Mouse (Mus musculus) heart, postnatal 0 days (tissue): Measurements from ENCODE around the gene Nuak2. TPM values are rescaled to one million over a fixed set of nuclear protein-coding genes. Genes with fewer than 3 reads are reported as not detected.
A peak's percentile ranks its signal among the peaks of the same experiment; 100 is the strongest.

ENCODE experiments used
- ATAC-seq: fragments of 200-750 bp; cut with Nextera tagmentation; 2 replicates; pipeline ENCODE4 v1.8.0; 2017; ENCODE audit warnings: low read depth, moderate number of reproducible peaks, moderate library complexity; ENCODE audit not compliant: insufficient read depth
- DNase-seq: peaks from one replicate; pipeline ENCODE4 v3.0.0-alpha.2; 2016; ENCODE audit warnings: low spot score
- H3K27ac ChIP-seq: fragments of 300-500 bp; sonication (generic); 2 replicates; pipeline ENCODE4 v1.5.1; 2014; ENCODE audit warnings: low read depth, mild to moderate bottlenecking
- H3K27me3 ChIP-seq: fragments of 300-500 bp; sonication (generic); 2 replicates; pipeline ENCODE4 v1.6.1; 2014; ENCODE audit warnings: low read length, mixed read lengths; ENCODE audit not compliant: control insufficient read depth, insufficient read depth
- H3K36me3 ChIP-seq: fragments of 300-500 bp; sonication (generic); replicated peaks from 2 replicates; pipeline ENCODE4 v1.6.1; 2014; ENCODE audit warnings: low read length, mixed read lengths; ENCODE audit not compliant: control insufficient read depth, insufficient read depth
- H3K4me1 ChIP-seq: fragments of 300-500 bp; sonication (generic); 2 replicates; pipeline ENCODE4 v1.6.1; 2014; ENCODE audit warnings: antibody characterized with exemption; ENCODE audit not compliant: control insufficient read depth, insufficient read depth
- H3K4me2 ChIP-seq: fragments of 300-500 bp; sonication (generic); 2 replicates; pipeline ENCODE4 v1.6.1; 2014; ENCODE audit warnings: low read depth, mild to moderate bottlenecking, low read length, moderate library complexity
- H3K4me3 ChIP-seq: fragments of 300-500 bp; sonication (generic); 2 replicates; pipeline ENCODE4 v1.5.1; 2014; ENCODE audit warnings: low read depth, low read length
- H3K9ac ChIP-seq: fragments of 300-500 bp; sonication (generic); replicated peaks from 2 replicates; pipeline ENCODE4 v1.6.1; 2014; ENCODE audit warnings: low read depth, low read length, mixed read lengths
- H3K9me3 ChIP-seq: fragments of 300-500 bp; sonication (generic); replicated peaks from 2 replicates; pipeline ENCODE4 v1.6.1; 2016; ENCODE audit warnings: low read length; ENCODE audit not compliant: control insufficient read depth
- CTCF ChIP-seq: IDR thresholded peaks from 2 replicates; pipeline ENCODE4 v1.5.1; 2016; ENCODE audit warnings: antibody characterized with exemption, control low read depth, low read depth
- EP300 ChIP-seq: IDR thresholded peaks from 2 replicates; pipeline ENCODE4 v1.6.1; 2016; ENCODE audit warnings: antibody characterized with exemption, low read depth
- WGBS: fragments of 180-500 bp; shearing (Covaris S2); extraction: QIAGEN DNeasy Blood & Tissue Kit; methylation state at CpG from one replicate; pipeline ENCODE4 v1.1.7; 2014; 5-methylcytosine and 5-hydroxymethylcytosine counted together
- polyA plus RNA-seq: library from polyadenylated mRNA; unstranded; fragments of >200 nt; fragmentation: Nextera tagmentation; extraction: Ambion mirVana; gene quantifications from 2 replicates; pipeline ENCODE4 v1.2.1, GENCODE M21; 2015
- total RNA-seq: library from RNA; depleted of rRNA; stranded (reverse); fragments of >200 nt; gene quantifications from 2 replicates; pipeline ENCODE4 v1.2.3, GENCODE M21; 2014; ENCODE audit warnings: low replicate concordance

The Nuak2 gene
- total and polyA plus RNA-seq, 2 experiments from 2014 or later: 0.76 to 2.2 TPM

DNA sequence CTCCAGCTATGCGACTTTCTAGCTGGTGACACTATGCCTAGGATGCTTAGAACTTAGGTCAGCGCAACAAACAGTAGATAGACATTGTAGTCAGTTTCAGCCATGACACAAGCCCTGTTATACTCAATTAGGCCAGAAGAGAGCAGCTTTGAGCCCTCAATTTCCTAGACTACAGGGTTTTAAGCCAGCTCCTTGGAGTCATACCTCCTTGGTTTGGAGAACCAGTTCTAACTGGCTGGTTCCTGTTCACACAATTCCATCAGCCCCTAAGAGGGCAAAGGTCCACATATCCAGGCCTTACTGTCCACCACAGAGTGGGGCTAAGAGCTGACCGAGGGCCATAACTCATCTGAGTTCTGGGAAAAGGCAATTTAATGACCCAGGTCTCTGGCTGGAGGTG is 3.2 kb upstream of the Nuak2 start:
- no peak overlapping the region for H3K9ac ChIP-seq
- H3K4me2 ChIP-seq: no peak overlapping the region
- H3K27ac ChIP-seq: no peak overlapping the region
- 56% methylated on average over 3 of the region's 3 CpGs for WGBS
- H3K9me3 ChIP-seq: no peaks in the 10 kb centered on the region
- H3K4me3 ChIP-seq: no peak overlapping the region
- ATAC-seq (peak; percentile 34), DNase-seq (peak; percentile 75)
- peaks cover 13% of the 10 kb centered on the region; the same call in 1 of the 2 replicates for H3K27me3 ChIP-seq
- peaks cover 24% of the 10 kb centered on the region for H3K4me1 ChIP-seq
- no peak for TF ChIP-seq EP300
- peak; percentile 60 for TF ChIP-seq CTCF
- H3K36me3 ChIP-seq: no peaks in the 10 kb centered on the region

DNA sequence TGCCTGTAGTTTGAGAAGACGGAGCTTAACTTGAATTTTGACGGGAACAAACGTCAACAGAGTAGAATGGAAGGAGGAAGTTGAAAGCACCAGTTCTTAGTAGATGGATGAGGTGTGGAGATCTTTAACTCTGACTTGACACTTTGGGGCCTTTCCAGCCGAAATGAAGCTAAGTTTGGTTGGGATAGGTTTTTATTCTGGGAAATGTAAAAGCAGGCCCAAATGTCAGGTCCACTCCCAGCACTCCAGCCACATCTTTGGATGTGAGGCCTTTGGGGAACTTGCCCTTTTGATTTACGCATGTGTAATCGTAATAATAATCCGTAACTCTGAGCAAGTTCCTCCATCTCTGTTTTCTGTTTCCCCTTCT is 684 bp downstream of the Nuak2 start:
- ATAC-seq (no peak), DNase-seq (no peak)
- Histone ChIP-seq H3K4me1 (peaks cover 25% of the 10 kb centered on the region), H3K36me3 (no peaks in the 10 kb centered on the region), H3K9me3 (no peaks in the 10 kb centered on the region), H3K27me3 (peaks cover 10% of the 10 kb centered on the region; the same call in 1 of the 2 replicates), H3K9ac (peak overlapping the region; percentile 51; the same call in 1 of the 2 replicates), H3K27ac (no peak overlapping the region), H3K4me2 (peak overlapping the region; percentile 91), H3K4me3 (peak overlapping the region; percentile 60)
- no peak for TF ChIP-seq CTCF
- TF ChIP-seq EP300: no peak
- whole genome bisulfite sequencing: 43% methylated on average over 7 of the region's 7 CpGs

DNA sequence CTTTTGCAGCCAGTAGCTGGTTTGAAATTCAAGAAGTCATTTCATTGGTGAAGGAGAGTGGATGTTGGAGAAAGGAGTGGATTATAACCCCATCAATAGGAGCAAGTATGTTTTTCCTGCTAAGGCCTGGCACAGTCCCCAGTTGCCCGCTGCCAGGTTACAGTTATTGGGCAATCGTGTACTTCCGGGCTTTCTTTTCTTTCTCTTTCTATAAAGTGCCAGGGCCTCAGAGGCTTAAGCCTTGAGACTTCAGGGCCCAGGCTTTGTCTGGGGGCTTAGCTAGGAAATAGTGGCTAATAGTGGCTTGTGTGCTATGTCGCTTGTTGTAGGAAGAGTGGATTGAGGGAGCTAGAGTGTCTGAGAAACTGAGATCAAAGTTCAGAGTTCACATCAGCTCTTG is 1.5 kb downstream of the Nuak2 start:
- H3K36me3 ChIP-seq: no peaks in the 10 kb centered on the region
- H3K27ac ChIP-seq: no peak overlapping the region
- H3K9ac ChIP-seq: no peak overlapping the region
- H3K27me3 ChIP-seq: peaks cover 10% of the 10 kb centered on the region; the same call in 1 of the 2 replicates
- H3K4me2 ChIP-seq: peak overlapping the region; percentile 91
- WGBS: 68% methylated on average over 4 of the region's 4 CpGs
- H3K9me3 ChIP-seq: no peaks in the 10 kb centered on the region
- ATAC-seq (no peak), DNase-seq (no peak)
- H3K4me3 ChIP-seq: peak overlapping the region; percentile 60; the same call in 1 of the 2 replicates
- H3K4me1 ChIP-seq: peaks cover 17% of the 10 kb centered on the region; the same call in 1 of the 2 replicates
- no peak for TF ChIP-seq EP300
- TF ChIP-seq CTCF: no peak

DNA sequence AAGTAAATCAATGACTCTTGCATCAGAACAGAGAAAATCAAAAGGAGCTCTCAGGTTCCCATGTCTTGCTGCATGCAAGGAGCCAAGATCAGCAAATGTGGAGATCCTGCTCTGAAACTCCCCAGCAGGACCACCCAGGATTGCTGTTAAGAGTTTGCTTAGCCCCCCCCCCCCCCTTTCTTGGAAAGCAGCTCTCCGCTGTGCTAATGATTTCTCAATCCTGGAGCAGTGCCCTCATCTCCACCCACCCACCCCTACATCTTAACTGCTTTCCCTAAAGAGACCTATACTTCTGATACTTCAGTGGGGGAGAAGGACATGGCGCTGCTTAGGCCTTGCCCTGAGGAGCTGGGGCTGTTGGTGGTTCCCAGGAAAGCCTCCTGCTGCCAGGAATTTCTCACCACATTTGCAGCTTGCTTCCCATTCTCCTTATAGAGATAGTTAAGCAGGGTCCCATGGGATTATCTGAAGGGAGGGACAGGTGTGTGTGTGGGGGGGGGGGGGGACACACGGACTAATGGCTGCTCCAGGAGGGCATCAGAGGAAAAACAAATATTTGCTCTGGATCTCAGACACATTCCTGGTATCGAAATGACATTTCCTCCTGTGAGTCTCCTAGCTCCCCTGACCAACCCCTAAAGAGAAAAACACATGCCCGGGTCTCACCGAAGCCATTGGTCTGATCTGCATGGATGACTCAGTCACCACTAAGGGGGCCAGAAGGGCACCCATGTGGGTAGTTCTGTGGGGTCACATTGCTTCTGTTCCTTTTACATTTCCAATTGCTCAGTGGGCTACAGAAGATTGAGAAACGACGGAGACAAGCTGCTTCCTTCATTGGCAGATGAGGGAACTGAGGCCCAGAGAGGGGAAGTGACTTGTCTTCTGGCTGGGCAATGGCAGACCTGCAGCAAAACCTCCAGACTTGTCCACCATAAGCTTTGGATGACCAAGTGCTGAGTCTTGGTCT is 2.3 kb downstream of the Nuak2 start:
- Histone ChIP-seq H3K4me2 (peak overlapping the region; percentile 91; the same call in 1 of the 2 replicates), H3K27me3 (peaks cover 10% of the 10 kb centered on the region; the same call in 1 of the 2 replicates), H3K36me3 (no peaks in the 10 kb centered on the region), H3K4me1 (peaks cover 17% of the 10 kb centered on the region; the same call in 1 of the 2 replicates), H3K27ac (no peak overlapping the region), H3K9me3 (no peaks in the 10 kb centered on the region), H3K9ac (no peak overlapping the region), H3K4me3 (no peak overlapping the region)
- ATAC-seq (no peak), DNase-seq (no peak)
- 63% methylated on average over 7 of the region's 8 CpGs for WGBS
- TF ChIP-seq EP300 (no peak), CTCF (no peak)

DNA sequence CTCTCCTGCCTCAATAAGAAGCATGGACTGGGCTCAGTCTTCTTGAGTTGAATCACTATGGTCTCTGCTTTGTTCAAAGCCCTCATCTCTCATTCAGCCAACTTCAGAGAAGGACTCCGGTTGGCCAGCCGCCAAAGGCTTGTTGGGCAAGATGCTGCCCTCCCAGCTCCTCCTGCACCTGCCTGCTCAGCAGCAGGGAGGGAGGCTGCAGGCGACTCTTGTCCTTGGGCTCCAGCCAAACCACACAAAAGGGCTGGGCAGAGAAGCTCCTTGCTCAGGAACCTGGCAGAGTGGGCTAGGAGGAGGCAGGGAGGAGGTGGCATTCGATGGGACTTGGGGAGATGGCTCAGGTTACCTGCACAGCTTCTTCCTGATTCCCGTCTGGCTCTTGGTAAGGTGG is 3.3 kb downstream of the Nuak2 start:
- Histone ChIP-seq H3K36me3 (no peaks in the 10 kb centered on the region), H3K4me3 (no peak overlapping the region), H3K4me1 (peaks cover 17% of the 10 kb centered on the region; the same call in 1 of the 2 replicates), H3K27me3 (peaks cover 6% of the 10 kb centered on the region; the same call in 1 of the 2 replicates), H3K9ac (no peak overlapping the region), H3K4me2 (no peak overlapping the region), H3K27ac (no peak overlapping the region), H3K9me3 (no peaks in the 10 kb centered on the region)
- 34% methylated on average over 5 of the region's 5 CpGs for WGBS
- no peak for DNase-seq
- TF ChIP-seq CTCF (no peak), EP300 (no peak)
- ATAC-seq: no peak
